Mouse (Mus musculus) left cerebral cortex, adult 2 months (tissue): Measurements from ENCODE around the gene Atoh7. TPM values are rescaled to one million over a fixed set of nuclear protein-coding genes. Genes with fewer than 3 reads are reported as not detected.

ENCODE experiments used
- DNase-seq, 2 experiments: peaks; one replicate each; pipeline ENCODE4 v3.0.0; 2021 to 2022; ENCODE audit warnings: low spot score in 2 of 2, mixed read lengths in 1 of 2; ENCODE audit errors: extremely low spot score in 1 of 2
- H3K27ac ChIP-seq: fragments of 200-600 bp; 2 replicates; pipeline ENCODE4 v1.8.1; 2022
- H3K4me3 ChIP-seq: fragments of 200-600 bp; 2 replicates; pipeline ENCODE4 v1.8.1; 2022
- CTCF ChIP-seq: fragments of 200-600 bp; IDR thresholded peaks from 2 replicates; pipeline ENCODE4 v1.8.1; 2022; ENCODE audit warnings: antibody characterized with exemption, mild to moderate bottlenecking, moderate library complexity
- intact Hi-C: fragments of 180-260 bp; cut with DNase I; formaldehyde crosslinking; loops from one replicate; pipeline ENCODE4 v1.15.1; 2025
- total RNA-seq, 2 experiments: library from RNA; stranded (reverse); gene quantifications; 2 replicates each; pipeline ENCODE4 v1.2.3; 2021

Gene Atoh7
- total RNA-seq, 2 experiments from 2014 or later, result 3.3 to 3.4 TPM

DNA sequence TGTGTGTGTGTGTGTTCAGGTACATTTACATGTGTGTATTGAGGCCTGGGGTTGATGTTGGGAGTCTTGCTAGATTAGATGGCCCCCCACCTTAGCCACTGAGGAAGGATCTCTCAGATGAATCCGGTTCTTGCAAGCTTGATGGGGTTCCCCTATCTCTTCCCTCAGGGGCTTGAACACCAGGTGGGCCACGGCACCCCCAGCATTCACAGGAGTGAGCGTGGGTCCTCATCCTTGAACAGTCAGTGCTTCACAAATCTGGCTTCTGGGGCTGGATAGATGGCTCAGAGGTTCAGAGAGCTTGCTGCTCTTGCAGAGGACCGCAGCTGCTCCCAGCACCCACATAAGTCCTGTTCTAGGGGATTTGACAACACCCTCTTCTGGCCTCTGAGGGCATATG, 26.7 kb downstream of the Atoh7 start:
- TF ChIP-seq CTCF, result no peak; the same call in 1 of the 2 replicates
- DNase-seq, result no peak
- intact Hi-C loops, result no loop called here
- no peak overlapping the region for H3K27ac ChIP-seq
- no peak overlapping the region for H3K4me3 ChIP-seq

GRCm38 (mm10) chr10:63127156-63127555, 27.7 kb downstream of the Atoh7 start:
- H3K27ac ChIP-seq, result no peak overlapping the region
- TF ChIP-seq CTCF, result no peak
- intact Hi-C loops, result no loop called here
- DNase-seq, result no peak
- no peak overlapping the region for H3K4me3 ChIP-seq

DNA sequence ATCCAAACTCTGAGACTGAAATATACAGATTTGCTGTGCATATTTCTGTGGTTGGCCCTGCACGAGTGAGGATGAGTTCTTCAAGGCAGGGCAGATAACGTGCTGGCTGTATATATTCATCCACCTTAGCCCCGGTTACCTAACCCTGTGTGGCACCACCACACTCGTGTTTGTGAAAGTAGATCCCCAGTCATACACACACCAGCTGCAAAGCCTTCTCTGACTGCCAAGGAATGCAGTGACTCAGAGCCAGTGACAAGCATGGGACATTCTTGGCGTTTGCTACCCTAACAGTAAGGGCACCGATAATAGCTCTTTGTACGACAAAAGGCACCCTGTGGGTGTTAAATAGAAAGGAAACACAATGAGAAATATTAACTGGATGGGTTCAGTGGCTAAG, 28.8 kb downstream of the Atoh7 start:
- no peak overlapping the region for H3K4me3 ChIP-seq
- peak in 1 of 2 experiments; percentile 32 for DNase-seq
- no peak for TF ChIP-seq CTCF
- intact Hi-C loops, result loop anchor here (2.0 kb wide), 1 partner anchor 29 kb away; no protein-coding TSS in a partner anchor
- peak overlapping the region; percentile 66; the same call in 1 of the 2 replicates for H3K27ac ChIP-seq

DNA sequence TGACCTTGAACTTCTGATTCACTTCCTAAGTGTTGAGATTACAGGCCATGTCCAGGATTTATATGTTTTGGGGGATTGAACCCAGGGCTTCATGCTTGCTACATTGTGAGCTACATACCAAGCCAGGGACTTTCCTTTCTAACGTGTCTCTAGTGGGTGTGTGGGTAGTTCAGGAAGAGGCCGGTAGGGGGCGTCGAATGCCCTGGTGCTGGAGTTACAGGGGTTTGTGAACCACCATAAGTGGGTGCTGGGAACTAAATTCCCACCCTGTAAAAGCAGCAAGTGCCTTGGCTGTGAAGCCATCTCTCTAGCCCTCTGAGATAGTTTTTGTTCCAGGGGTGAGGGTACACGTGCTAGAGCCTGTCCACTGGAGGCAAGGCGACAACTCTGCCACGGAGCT, 31.0 kb downstream of the Atoh7 start:
- Histone ChIP-seq H3K4me3 (no peak overlapping the region), H3K27ac (no peak overlapping the region)
- intact Hi-C loops, result no loop called here
- peak; percentile 3; the same call in 1 of the 2 replicates for TF ChIP-seq CTCF
- DNase-seq, result no peak

- Histone ChIP-seq H3K4me3 (no peak overlapping the region), H3K27ac (no peak overlapping the region)
- DNase-seq, result no peak
- TF ChIP-seq CTCF, result no peak
- intact Hi-C loops, result no loop called here
These were observed 32.9 kb downstream of the Atoh7 start for GRCm38 (mm10) chr10:63132356-63132755.

GRCm38 (mm10) chr10:63133326-63133725, 33.9 kb downstream of the Atoh7 start:
- Histone ChIP-seq H3K4me3 (no peak overlapping the region), H3K27ac (no peak overlapping the region)
- TF ChIP-seq CTCF, result no peak
- intact Hi-C loops, result no loop called here
- no peak for DNase-seq

DNA sequence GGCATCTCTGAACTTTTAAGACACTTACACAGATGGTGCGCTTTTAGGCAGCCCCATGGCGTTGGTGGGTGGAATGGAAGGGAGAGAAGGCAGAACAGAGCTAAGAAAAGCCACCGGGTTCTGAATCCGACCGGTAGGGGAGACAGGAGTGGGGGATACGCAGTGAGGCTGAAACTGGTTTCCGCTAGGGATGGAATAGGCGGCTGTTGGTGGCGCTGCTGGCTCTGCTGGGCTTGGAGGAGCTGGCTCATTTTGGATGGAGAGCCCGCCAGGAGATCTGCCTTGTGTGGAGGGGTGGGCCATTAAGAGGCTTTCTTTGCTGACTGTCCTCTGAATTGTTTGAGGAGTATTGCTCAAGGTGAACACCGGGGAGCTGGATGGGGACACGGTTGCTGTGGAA, 36.2 kb downstream of the Atoh7 start:
- TF ChIP-seq CTCF, result peak; percentile 19
- Histone ChIP-seq H3K27ac (no peak overlapping the region), H3K4me3 (no peak overlapping the region)
- intact Hi-C loops, result no loop called here
- DNase-seq, result no peak

- no peak for TF ChIP-seq CTCF
- intact Hi-C loops, result no loop called here
- H3K4me3 ChIP-seq, result no peak overlapping the region
- H3K27ac ChIP-seq, result no peak overlapping the region
- DNase-seq, result no peak
These were observed 37.0 kb downstream of the Atoh7 start for GRCm38 (mm10) chr10:63136436-63136835.

- Histone ChIP-seq H3K27ac (no peak overlapping the region), H3K4me3 (no peak overlapping the region)
- TF ChIP-seq CTCF, result no peak
- intact Hi-C loops, result no loop called here
- no peak for DNase-seq
These were observed 43.2 kb downstream of the Atoh7 start for GRCm38 (mm10) chr10:63142660-63143059.

Other genes with a start within 250 kb of the Atoh7 start
- 10 to 100 TPM; 14.4 to 15.4 TPM for gene Tet1, start 190.7 kb upstream of the Atoh7 start, total RNA-seq
- gene Slc25a16, start 179.0 kb upstream of the Atoh7 start, total RNA-seq, result 10 to 100 TPM; 36.4 to 38.5 TPM
- 1 to 10 TPM in 1 of 2 experiments, under 1 TPM in 1; 0.91 to 1.9 TPM for gene Dna2, start 152.6 kb upstream of the Atoh7 start, total RNA-seq
- 10 to 100 TPM; 91.8 to 97.3 TPM for gene Rufy2, start 119.4 kb upstream of the Atoh7 start, total RNA-seq
- gene Hnrnph3, start 75.4 kb upstream of the Atoh7 start, total RNA-seq, result 10 to 100 TPM; 51.7 to 56.9 TPM
- 1 to 10 TPM; 2.7 to 3.3 TPM for gene Pbld2, start 75.3 kb upstream of the Atoh7 start, total RNA-seq
- gene Pbld1, start 39.5 kb upstream of the Atoh7 start, total RNA-seq, result under 1 TPM; 0.23 to 0.66 TPM
- 1 to 10 TPM; 3.0 to 3.2 TPM for gene Mypn, start 104.3 kb downstream of the Atoh7 start, total RNA-seq
- gene Herc4, start 144.2 kb downstream of the Atoh7 start, total RNA-seq, result 10 to 100 TPM; 52.7 to 54.9 TPM